Mouse (Mus musculus): ENCODE data around the gene Rnf128.

- TF ChIP-seq CTCF (IDR thresholded peaks at IDR 0.05; ENCODE audit: insufficient read depth, low read length) (no peak), POLR2A (IDR thresholded peaks at IDR 0.05; ENCODE audit: borderline replicate concordance, extremely low read depth, low read depth, low read length) (no peak)
Observed at GRCm38 (mm10) chrX:139543726-139544125, 19.4 kb upstream of the Rnf128 start.

Measured in lung, adult 2 months (tissue).